Mouse (Mus musculus): Measurements from ENCODE around the gene Wnt9b.

Gene Wnt9b

DNA sequence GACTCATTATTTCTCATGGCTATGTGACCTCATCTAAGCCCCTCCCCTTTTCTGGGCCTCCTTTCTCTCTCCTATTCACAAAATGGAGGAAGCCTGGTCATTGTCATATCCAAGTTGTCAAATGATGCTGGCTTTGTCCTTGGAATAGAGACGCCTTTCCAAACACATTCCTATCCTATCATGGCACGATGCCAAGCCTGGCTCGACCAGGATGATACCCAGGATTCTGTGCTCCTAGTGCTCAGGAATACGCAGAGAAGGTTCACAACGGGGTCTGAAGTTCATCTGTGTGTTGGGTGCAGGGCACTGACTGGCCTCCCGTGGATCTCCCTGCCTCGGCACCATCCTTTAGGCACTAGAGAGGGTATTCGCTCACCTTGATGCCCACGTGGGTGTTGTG is 18.0 kb downstream of the Wnt9b start:
- no peak for DNase-seq (ENCODE audit: low spot score)

DNA sequence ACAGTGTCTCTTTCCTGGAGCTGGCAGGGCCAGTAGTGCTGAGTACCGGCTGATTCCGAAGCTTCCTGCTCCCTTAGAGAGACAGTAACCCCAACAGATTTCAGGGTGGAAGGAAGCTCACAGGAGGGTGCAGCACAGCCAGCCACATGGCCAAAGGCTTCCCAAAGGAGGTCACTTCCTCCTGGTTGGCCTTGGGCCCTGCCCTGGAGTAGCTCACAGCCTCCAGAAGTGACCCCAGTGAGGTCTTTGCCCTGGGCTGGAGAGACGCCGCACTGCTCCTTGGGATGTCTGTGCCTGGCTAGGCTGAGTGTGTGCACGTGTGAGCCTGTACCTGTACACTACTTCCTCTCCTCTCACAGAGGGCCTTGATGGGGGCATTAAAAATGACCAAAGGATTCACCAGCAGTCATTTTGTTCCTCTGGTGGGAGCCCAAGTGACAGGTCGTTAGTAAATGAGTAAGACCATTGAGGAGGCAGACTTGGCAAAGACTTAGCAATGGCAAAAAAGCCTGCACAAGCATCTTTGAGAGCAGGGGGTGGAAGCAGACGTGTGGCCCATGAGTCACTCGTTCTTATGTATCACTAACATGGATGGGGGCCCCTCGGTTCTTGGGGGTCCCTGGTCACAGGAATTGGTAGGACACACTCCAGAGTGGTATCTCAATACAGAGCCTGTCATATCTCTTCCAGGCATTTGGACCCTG is 20.2 kb downstream of the Wnt9b start:
- no peak for DNase-seq (ENCODE audit: low spot score)

DNA sequence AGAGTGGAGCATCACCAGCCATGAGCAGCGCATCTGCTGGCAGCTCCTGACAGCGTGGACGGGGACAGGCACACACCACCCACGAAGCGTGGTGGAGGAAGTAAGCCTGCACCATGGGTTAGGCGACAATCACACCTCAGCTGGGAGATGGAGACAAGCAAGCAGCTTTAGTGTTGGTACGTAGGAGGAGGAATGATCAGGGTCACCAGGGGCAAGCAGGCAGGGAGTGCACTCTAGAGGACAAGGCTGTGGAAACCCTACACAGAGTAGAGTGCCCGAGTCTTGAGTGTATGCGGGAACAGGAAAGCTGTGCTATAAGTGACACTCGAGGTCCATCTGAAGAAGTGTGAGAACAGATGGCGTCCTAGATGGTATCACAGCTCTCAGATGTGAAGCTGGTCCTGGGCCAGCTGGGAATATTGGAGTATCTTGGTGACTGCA is 25.3 kb downstream of the Wnt9b start:
- no peak for DNase-seq (ENCODE audit: low spot score)

DNA sequence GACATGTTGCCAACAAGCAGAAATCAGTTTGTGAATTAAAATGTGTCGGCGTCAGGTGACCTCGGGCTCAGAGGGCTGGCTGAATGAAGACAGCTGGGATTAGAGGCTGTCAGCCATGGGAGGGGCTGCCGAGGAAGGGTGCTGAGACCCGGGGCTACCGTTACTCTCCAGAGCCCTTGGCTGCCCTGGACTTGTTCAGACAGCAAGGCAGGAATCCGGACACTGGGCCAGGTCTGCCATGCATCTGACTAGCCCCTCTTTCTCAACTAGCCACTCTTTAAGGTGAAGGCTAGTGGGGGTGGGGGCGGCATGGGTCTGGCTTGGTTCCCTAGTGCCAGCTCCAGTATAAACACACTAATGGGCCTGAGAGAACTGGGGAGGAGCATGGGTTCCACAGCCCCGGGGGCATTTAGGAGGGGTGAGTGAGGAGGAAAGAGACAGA is 27.6 kb downstream of the Wnt9b start:
- no peak for DNase-seq (ENCODE audit: low spot score)

- DNase-seq (ENCODE audit: low spot score), result no peak
These were observed 28.1 kb downstream of the Wnt9b start for GRCm38 (mm10) chr11:103721468-103722039.

- no peak for DNase-seq (ENCODE audit: low spot score)
These were observed 30.2 kb downstream of the Wnt9b start for GRCm38 (mm10) chr11:103719436-103719835.

DNA sequence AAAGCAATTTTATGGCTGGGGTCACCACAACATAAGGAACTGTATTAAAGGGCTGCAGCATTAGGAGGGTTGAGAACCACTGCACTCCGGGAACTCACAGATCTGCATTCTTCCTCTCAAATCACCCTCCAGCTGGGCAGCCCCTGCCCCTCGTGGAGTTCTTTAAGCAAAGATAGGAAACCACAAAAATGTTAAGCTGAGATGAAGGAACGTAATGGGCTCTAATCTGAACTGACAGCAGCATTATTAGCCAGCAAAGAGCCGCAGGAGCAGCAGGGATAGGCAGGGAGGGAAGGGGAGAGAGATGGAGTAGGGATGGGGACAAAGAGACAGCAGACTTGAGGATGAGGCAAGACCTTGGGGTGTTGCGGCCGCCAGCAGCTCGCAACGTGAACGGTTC is 32.6 kb downstream of the Wnt9b start:
- DNase-seq (ENCODE audit: low spot score), result no peak

DNA sequence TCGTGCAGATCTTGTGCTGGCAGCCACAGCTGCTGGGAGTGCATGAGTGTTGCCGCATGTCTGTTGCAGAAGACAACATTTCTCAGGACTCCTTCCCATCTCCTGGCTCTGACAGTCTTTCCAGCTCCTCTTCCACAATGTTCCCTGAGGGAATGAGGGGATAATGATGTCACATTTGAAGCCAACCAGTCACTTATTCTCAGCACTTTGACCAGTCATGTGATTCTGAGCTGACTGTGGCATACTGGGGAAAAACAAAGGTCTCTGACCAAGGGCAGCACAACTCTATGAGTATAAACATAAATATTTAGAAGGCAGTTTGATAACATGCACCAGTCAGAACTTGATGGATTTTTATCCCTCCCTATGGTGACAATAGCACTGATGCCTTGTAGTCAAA is 35.5 kb downstream of the Wnt9b start:
- no peak for DNase-seq (ENCODE audit: low spot score)

DNA sequence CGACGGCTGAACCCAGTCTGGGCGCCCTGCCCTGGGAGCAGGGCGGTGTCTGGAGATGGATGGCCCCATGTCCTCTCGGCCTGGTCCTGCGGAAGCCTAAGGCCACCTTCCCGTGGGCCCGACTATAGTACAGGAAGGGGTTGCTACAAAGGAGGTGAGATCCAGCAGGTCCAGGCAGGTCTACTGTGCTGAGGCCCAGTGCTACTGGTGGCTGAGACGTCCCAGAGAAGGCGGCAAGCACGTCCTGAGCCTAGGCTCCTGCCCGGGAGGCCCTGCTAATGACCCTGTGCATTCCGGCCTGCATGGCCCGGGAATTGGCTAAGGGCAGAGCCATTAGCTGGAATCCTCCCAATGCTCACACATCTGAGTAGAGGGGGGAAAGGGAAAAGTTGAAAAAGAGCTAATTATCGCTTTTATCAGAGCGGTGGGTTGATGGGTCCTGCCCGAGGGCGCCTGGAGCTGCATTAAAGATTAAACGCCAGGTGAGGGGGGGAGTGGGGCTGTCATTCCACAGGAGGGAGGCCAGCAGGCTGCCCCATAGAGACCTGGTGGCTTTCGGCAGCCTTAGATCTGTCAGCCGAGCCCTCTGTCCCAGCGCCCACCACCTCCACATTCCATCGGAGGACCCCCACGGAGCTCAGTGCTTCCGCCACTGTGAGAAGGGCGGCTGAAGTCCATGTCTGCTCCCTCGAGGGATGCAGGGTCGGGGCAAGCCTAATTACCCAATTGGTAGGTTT is 37.6 kb downstream of the Wnt9b start:
- DNase-seq (ENCODE audit: low spot score), result no peak

DNA sequence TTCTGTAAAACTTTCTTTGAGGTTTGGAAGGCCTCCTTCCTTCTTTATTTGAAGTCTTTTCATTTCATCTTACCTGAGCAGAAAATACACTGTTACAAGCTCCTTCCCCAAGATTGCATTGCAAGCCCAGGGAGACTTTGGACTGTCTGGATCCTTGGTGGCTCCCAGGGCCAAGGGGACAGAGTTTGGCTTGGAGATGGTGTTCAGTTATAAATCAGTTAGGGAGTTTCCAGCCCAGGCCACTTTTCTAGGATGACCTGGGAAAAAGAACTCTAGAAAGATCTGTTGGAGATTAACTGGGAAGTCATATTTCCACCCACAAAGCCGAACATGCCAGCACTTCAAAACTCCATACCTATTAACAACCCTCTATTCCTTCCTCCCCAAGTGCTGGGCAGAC is 39.6 kb downstream of the Wnt9b start:
- DNase-seq (ENCODE audit: low spot score), result no peak

GRCm38 (mm10) chr11:103707005-103707404 is 42.6 kb downstream of the Wnt9b start:
- peak; percentile 16 for DNase-seq (ENCODE audit: low spot score)

DNA sequence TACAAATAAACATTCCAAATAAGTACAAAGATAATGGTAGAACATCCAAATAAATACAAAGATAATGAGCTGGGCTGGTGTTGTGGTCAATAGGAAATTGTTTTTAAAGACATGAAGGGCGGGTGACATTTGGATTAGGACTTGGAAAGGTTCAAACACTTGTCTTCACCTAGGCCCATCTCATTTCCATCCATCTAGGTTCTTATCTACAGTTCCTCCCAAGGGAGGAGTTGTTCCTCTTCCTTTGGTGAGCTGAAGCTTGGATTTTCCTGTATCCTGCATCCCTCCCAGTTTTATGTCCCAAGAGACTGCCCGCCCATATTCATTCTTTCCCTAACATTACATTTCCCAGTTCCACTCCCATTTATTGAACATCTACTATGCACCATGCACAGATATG is 51.4 kb downstream of the Wnt9b start:
- no peak for DNase-seq (ENCODE audit: low spot score)

DNA sequence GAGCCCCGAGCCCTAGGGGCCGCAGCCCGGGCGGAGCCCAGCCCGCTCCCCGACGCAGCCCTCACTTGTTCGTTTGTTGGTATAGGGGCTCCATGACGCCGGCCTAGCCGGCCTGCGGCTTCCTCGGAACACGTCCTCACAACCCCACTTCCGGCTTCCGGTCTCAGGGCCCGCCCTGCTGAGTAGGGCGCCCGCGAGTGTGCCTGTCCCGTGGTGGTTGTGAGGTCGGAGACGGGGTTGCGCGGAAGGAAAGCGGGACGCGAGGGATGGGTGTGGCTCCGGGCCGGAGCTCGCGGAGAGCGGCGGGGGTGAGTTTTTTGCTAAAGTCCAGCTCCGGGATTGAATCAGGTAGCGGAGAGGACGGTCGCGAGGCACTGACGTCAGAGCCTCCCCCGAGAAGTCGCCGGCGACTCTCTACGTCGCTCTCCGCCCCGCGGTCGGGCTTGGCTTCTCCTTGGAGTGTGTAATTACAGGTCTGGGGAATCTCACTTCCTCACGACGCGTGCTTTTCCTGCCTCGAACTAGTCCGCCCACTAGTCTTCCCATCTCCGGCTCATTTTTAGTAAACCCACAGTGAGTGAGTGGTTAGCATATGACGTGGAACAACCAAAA is 52.0 kb downstream of the Wnt9b start, which contains the start of gene Gosr2:
TSS of gene Gosr2 (minus strand) at position 334 of the 612 bp plus-strand sequence.
- DNase-seq (ENCODE audit: low spot score), result peak; percentile 94

GRCm38 (mm10) chr11:103696851-103697564 is 52.6 kb downstream of the Wnt9b start:
- DNase-seq (ENCODE audit: low spot score), result no peak

- no peak for DNase-seq (ENCODE audit: low spot score)
These were observed 56.4 kb downstream of the Wnt9b start for GRCm38 (mm10) chr11:103693241-103693640.

DNA sequence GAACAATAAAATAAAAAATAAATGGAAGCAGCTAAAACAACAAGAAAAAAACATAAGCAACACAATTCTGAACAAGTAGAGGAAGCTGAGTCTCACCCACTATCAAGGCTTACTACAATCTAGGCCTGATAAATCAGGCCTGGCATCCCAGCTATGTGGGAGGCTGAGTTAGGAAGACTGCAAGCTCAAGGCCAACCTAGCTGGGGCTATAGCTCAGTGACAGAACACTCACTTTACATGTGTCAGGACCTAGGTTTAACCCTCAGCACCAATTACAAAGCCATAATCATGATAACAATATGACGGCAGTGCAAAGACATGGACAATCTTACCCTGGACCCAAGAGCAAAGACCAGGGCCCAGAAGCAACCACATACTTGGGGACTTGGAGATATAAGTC is 58.6 kb downstream of the Wnt9b start:
- no peak for DNase-seq (ENCODE audit: low spot score)

GRCm38 (mm10) chr11:103688980-103689378 is 60.6 kb downstream of the Wnt9b start:
- peak; percentile 42 for DNase-seq (ENCODE audit: low spot score)

DNA sequence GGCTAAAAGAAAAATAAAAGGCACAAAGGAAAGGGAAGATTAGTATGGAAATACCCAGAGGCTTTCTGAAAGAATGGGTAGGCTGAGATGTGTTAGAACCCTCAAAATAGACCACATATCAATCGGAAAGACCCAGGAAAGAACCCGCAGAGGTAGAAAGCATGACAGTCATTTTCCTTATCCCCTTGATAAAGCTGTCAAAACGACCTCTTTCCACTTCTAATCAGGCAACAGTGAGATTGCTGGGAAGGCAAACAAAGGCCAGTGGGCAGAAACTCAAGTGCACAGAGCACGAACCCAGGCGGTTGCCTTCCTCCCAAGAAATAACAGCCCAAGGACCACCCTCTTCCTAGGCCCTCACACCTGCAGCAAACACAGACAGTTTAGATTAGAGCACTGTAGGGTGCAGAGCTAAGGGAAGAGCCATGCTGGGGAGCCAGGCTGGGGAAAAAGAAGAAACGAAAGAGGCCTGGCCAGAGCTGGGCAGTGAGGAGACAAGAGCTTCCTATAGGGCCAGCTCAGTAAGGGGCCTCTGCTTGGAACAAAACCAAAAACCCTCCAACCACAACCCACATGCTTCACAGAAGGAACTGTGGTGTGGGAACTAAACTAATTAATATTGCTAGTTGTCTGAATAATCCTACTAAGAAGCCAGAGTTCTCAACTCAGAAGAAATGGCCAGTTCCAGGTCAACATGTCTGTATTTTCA is 61.2 kb downstream of the Wnt9b start:
- DNase-seq (ENCODE audit: low spot score), result no peak

GRCm38 (mm10) chr11:103686706-103687105 is 62.9 kb downstream of the Wnt9b start:
- DNase-seq (ENCODE audit: low spot score), result no peak

GRCm38 (mm10) chr11:103685261-103685736 is 64.3 kb downstream of the Wnt9b start:
- DNase-seq (ENCODE audit: low spot score), result no peak

DNA sequence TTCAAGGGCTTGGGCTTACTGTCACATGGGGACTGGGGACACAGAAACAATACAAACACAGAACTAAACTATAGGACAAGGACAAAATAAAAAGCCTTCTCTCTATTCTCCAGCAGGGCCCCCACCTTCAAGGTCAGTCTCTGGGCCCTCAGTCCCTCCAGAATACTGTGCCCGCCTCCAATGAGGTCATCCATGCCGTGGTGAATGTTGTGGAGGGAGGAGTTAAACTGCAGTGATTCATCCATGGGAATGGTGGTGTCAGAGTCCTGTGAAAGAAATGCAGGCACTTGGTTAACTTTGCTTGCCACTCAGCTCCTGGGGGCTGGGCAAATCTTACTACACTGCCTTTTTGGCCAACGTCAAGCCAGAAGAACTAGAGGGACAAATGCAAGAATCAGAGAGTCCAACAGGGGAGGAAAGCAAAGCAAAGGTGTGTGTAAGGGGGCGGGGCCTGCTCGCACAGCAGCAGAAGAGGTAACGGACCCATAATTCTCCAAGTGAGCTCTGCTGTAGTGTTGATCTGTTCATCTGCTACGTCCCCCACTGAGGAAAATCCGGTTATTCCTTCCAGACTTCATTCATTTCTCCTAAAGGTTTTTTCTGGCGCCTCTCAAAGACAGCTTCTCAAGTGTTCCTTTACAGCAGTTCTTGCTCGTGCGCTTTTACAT is 65.8 kb downstream of the Wnt9b start:
- peak; percentile 46 for DNase-seq (ENCODE audit: low spot score)

Measured in yolk sac, embryonic 10.5 days (tissue).